Mouse (Mus musculus): ENCODE measurements around the gene Slc2a12.

Gene Slc2a12

DNA sequence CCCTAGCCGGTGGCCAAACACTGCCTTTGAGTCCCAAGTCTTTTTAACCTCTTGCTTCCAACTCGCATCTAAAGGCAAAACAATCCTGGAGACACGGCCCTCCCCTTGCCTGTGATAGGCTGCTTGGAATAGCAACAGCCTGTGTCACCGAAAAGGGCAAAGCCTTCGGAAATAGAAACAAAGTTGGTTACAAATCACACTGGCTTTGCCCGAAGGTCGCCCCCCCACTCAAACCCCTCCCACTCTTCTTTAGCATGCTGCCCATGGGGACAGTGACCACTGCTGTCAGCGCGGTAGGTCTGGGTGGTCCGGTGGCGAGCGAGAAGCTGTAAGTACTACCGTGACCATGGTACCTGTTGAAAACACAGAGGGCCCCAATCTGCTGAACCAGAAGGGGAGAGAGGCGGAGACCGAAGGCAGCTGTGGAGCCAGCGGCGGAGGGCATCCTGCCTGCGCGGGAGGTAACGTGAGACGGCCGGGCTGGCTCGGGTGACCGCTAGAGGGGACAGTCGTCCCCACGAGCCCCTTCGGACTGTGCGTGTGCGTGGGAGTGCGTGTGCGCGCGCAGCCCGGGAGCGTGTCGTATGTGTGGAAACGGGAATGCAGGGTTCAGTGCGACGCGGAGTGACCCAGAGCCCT, at the start of gene Slc2a12:
TSS of gene Slc2a12 (plus strand) at position 159 of the 639 bp plus-strand sequence.
- DNase-seq (ENCODE audit: low spot score in 2 of 2), result peak; percentile 9 to 47

DNA sequence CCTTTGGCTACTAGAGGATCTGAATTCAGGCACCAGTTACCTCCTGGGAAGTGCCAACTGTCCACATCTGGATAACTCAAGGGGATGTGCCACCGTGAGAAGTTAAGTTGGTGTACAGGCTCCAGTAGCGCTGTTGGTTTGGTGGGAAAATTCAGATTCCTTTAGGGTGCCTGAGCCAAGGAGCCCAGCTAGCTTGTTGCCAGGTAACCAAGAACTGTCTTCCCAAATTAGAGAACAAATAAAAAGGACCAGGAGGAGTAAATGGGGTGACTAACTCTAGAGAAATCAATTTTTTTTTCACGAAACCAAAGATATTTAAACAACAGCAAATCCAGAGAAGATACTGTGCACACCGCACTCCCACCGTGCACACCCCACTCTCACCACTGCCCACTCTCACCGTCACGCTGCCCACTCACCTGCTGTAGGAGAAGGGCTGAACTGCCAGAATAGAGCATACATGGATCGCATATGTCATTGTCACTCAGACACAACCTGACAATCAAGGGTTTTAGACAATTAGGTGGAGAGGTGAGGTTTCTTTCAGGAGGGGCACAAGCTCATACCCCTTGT, 45.8 kb upstream of the Slc2a12 start:
- DNase-seq (ENCODE audit: low spot score in 2 of 2), result no peak

DNA sequence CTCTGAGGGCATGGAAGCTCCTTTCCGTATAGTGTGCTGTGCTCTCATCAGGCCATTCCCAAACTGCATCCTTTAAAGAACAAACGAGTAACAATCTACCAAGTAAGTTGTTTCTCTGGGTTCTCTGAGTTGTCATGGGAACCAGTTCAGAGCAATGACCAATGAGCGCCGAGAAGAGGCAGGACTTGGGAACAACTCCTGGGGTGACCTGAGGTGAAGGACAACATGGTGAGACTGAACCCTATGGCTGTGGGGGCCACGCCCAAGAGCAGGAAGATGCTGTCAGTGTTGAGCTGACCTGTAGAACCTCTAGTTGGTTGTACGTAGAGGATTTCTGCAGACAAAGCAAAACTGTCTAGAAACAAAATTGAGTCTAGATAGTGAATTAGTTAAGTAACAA, 43.8 kb upstream of the Slc2a12 start:
- DNase-seq (ENCODE audit: low spot score in 2 of 2), result no peak

DNA sequence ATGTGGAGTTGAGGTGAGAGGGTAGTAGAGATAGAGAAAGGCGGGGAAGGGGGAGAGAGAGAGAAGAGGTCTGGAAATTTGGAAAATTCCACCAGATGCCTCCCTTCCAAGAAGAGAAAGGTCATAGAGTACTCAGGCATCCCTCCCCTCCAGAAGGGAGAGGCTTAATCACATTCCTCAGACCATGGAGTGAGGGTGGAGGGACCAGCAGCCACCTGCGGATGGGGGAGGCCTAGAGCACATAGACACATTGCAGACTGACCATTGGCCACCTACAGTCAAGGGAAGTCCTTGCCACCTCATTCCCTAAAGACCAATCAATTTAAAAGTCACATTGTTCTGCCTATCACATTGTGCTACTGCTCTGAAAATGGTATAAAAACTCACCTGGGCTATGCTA, 40.0 kb upstream of the Slc2a12 start:
- no peak for DNase-seq (ENCODE audit: low spot score in 2 of 2)

DNA sequence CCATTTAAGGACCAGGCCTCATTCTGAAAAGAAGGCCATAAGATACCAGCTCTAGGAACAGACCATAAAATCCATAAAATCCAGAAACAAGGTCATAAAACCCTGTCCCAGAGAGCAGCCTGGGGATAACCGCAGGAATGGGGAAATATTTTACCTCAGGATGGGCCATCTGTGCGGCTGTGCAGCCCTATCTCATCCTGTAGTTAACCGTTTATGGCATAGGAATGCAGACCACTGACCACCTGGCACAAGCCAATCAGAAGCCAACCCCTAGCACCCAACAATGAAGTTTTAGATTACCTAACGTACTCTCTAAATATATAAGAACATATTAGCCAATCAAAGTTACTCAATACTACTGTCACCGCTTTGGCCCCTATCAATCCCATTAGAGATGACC, 36.5 kb upstream of the Slc2a12 start:
- no peak for DNase-seq (ENCODE audit: low spot score in 2 of 2)

- DNase-seq (ENCODE audit: low spot score in 2 of 2), result no peak
Measured at GRCm38 (mm10) chr10:22608799-22609357, 35.9 kb upstream of the Slc2a12 start.

- no peak for DNase-seq (ENCODE audit: low spot score in 2 of 2)
Measured at GRCm38 (mm10) chr10:22613301-22613700, 31.5 kb upstream of the Slc2a12 start.

DNA sequence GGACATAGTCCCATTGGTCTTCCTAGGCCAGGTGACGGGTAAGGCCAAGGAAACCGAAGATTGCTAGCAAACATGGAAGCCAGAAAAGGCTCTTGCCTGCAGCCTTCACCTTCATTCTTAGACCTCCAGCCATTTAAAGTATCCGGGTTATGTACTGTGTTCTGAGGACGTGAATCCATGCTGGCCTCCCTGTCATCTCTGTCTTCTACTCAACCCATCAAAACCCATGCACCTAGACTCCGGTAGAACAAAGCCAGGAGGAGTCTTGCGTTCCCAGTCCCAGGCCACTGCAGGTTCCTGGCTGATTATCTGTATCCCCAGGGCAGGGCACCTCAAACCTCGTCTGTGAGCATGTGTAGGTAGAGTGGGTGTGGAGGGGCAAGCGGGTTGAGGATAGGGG, 30.3 kb upstream of the Slc2a12 start:
- DNase-seq (ENCODE audit: low spot score in 2 of 2), result no peak

DNA sequence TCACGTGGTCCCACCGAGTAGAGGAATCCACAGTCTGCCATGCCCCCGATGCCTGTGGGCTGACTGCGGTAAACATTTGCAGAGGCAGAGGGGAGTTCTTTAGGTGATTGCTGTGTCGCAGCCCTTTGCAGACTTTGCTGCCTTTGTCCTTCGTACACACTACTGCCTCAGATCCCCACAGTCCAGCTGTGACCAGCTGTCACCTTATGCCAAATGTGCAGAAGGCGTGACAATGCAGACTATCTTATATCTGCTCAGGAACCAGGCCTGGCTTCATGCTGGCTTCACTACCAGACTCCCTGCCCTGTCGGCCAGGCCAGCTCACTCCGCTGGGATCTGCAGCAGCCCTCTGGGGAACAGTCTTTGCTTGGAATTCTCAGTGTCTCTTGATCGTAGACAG, 29.5 kb upstream of the Slc2a12 start:
- DNase-seq (ENCODE audit: low spot score in 2 of 2), result no peak

DNA sequence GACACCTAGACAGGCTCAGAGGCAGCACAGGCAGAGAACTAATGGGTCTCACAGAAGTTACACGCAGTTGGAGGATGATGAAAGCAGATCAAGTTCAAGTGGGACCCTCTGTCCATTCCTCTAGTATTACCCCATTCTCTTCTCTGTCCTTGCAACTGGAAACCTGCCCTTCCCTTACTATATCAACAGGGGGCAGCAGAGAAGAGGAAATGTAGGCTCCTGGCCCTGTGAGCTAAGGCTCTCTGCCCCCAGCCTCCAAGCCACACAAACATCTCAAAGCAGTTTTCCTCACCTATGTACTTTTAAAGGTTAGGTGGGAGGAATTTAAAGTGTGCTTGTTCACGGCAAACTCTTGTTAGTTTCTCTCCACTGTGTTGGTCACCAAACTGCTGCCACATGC, 26.0 kb upstream of the Slc2a12 start:
- DNase-seq (ENCODE audit: low spot score in 2 of 2), result peak in 1 of 2 experiments; percentile 29

DNA sequence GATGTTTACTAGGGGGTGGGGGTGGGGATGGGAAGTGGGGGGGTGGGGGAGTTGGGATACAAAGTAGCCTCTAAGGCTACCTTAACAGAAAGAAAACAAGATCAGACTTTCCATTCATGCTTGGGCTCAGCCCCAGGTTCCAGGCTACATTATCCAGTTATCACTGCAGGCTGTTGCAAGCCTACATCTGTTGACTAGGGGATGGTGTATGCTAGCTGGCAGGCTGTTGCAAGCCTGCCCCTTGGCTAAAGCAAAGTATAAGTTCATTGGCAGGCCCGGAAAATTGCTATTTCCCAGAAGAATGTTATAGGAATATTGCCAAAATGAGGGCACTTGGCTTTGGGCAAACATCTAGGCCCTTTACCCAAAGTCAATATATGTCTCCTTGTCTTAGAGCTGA, 16.0 kb upstream of the Slc2a12 start:
- no peak for DNase-seq (ENCODE audit: low spot score in 2 of 2)

DNA sequence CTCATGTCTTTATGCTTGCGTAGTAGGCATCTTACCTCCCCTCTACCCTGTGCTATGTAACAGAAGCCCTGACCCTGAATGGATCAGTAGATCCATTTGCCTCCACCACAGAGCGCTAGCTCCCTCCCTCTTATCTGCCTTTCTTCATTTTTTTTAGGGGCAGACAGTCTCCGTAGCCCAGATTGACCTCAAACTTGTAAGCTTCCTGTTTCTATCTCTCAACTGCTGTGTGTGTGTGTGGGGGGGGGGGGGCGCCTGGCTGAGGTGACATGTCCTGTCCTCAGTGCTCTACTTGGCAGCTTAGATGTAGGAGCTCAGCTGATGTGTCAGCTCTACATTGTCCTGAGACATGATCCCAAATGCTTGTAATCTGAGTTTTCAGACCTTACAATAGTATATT, 13.7 kb upstream of the Slc2a12 start:
- no peak for DNase-seq (ENCODE audit: low spot score in 2 of 2)

- no peak for DNase-seq (ENCODE audit: low spot score in 2 of 2)
Measured at GRCm38 (mm10) chr10:22631528-22631927, 13.3 kb upstream of the Slc2a12 start.

GRCm38 (mm10) chr10:22631956-22632355, 12.9 kb upstream of the Slc2a12 start:
- DNase-seq (ENCODE audit: low spot score in 2 of 2), result no peak

DNA sequence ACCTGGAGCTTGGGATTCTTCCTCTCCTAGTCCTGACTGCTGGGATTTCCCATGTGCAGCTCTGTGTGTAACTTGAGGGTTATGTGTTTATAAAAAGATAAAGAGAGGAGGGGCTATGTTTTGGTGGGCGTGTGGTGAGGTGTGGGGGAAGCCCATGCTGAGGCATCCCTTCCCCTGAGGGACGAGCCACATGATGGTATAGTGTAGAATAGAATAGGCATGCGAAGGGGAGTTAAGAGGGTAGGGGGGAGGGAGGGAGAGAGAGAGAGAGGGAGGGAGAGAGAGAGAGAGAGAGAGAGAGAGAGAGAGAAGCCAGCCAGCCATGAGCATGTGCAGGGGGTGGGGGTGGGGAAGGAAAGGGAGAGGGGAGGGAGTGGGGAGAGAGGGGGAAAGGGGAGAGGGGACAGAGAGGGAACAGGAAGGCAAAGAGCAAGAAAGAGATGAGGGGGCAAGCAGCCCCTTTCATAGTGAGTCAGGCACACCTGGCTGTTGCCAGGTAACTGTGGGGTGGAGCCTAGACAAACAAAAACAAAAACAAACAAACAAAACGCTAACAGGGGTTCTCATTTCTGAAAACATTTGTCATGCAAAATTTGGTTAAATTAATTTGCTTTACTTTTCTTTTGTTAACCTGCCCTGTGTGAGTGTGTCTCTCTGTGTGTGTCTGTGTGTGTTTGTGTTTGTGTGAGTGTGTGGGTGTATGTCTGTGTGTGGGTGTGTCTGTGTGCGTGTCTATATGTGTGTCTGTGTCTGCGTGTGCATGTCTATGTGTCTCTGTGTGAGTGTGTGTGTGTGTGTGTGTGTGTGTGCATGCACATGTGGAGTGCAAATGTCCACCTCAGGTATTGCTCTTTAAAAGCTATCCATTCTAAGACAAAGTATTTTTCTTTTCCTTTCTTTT, 11.2 kb upstream of the Slc2a12 start:
- DNase-seq (ENCODE audit: low spot score in 2 of 2), result no peak

DNA sequence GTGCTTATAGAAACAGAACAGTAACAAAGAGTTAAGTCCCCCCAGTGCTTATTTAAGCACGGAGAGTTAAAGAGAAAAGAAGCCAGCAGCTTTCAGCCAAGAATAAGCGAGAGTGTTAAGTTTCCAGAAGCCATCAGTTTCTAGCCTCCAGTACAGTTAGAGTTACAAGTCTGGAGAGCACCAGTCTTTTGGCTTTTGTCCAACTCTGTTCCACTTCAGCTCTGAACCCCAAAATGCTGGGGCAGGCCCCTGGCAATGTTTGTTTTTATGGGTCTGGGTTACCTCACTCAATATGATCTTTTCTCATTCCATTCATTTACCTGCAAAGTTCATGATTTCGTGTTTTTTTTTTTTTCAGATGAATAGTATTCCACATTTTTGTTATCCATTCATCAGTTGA, 7.6 kb upstream of the Slc2a12 start:
- DNase-seq (ENCODE audit: low spot score in 2 of 2), result no peak

DNA sequence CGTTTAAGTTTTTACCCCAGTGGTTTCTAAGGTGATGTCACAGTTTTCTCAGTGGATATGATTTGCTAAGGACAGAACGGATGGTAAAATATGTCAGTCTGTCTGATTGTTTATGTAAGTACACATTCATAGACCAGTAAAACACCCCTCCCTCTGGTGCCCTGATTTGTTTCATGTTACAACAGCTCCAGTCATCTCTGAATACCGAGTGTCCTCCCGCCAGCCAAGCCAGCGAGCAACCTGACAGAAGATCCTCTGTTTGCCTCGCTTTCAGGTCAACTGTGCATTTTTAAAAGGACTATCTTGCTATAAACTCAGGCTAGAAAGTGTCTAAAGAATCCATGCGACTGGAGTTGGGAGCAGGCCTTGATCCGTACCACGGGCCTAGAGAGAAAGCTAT, 640 bp upstream of the Slc2a12 start:
- DNase-seq (ENCODE audit: low spot score in 2 of 2), result no peak

GRCm38 (mm10) chr10:22648702-22649101, 3.9 kb downstream of the Slc2a12 start:
- no peak for DNase-seq (ENCODE audit: low spot score in 2 of 2)

GRCm38 (mm10) chr10:22653820-22654219, 9.0 kb downstream of the Slc2a12 start:
- DNase-seq (ENCODE audit: low spot score in 2 of 2), result no peak

DNA sequence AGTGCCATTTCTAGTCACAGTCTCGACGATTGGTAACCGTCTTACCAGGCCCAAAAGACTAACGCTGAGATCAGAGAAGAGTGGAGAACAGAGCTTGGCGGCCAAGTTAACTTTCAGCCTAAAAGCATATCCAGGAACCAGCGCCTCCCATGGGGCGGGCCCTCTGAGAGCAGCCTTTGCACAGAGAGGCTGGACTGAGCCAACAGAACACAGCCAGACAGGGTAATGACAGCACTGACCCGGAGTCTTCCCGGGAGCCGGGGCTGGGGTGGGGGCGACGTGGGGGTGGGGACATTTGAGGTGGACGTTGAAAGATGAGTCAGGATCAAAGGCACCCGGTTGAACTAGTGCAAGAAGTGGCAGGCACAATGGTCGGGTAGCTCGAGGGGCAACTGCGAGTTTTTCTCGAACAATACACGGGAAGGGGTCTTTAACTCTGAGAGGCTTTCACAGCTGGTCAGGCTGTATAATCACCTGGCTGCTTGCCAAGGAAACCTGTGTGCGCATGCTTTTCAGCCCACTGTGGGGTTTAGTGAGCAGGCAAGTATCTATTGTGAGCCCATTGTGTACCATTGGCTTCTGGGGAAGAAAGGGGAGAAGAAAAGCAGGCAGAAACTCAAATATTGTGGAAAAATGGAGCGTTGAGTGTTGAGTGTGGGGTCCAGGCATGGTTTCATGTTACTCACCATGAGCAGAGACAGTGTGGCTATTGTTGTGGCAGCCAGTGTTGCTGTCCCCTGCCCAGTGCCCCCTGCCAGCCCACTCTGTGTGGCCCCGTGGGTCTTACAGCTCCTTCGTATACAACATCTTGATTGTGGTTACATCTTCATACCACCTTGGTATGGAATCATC, 13.9 kb downstream of the Slc2a12 start:
- DNase-seq (ENCODE audit: low spot score in 2 of 2), result no peak

- DNase-seq (ENCODE audit: low spot score in 2 of 2), result no peak
Measured at GRCm38 (mm10) chr10:22659386-22659725, 14.5 kb downstream of the Slc2a12 start.
